Mouse (Mus musculus) lung, postnatal 10 days (tissue): ENCODE measurements at regions not wholly inside any gene's neighbourhood (a gene's known extent, or its start where the extent isn't known, plus 50 kb on each side); places are given as distances from the start of the nearest gene placed in this dataset.
A peak's percentile ranks its signal among the peaks of the same experiment; 100 is the strongest.

Experiments used
- DNase-seq: peaks from one replicate; pipeline ENCODE4 v3.0.0; 2021

- DNase-seq: no peak
Measured at GRCm38 (mm10) chr15:62392381-62392780, 1452.6 kb downstream of the Gsdmc2 start.

GRCm38 (mm10) chr15:62389431-62390105 is 1455.4 kb downstream of the Gsdmc2 start:
- DNase-seq: no peak

- no peak for DNase-seq
Measured at GRCm38 (mm10) chr15:62382233-62382632, 1459.4 kb upstream of the A1bg start.

GRCm38 (mm10) chr15:62374641-62375040 is 1451.8 kb upstream of the A1bg start:
- DNase-seq: no peak

- no peak for DNase-seq
Measured at GRCm38 (mm10) chr15:62361171-62361570, 1438.4 kb upstream of the A1bg start.

GRCm38 (mm10) chr15:62358338-62359239 is 1435.8 kb upstream of the A1bg start:
- no peak for DNase-seq

- DNase-seq: no peak
Measured at GRCm38 (mm10) chr15:62353786-62354185, 1431.0 kb upstream of the A1bg start.

GRCm38 (mm10) chr15:62350862-62351757 is 1428.3 kb upstream of the A1bg start:
- DNase-seq: no peak

GRCm38 (mm10) chr15:62349981-62350380 is 1427.2 kb upstream of the A1bg start:
- no peak for DNase-seq

GRCm38 (mm10) chr15:62348956-62349355 is 1426.1 kb upstream of the A1bg start:
- DNase-seq: no peak

GRCm38 (mm10) chr15:62347697-62348096 is 1424.9 kb upstream of the A1bg start:
- DNase-seq: no peak

GRCm38 (mm10) chr15:62345893-62346292 is 1423.1 kb upstream of the A1bg start:
- no peak for DNase-seq

- no peak for DNase-seq
Measured at GRCm38 (mm10) chr15:62336454-62337284, 1413.9 kb upstream of the A1bg start.

- no peak for DNase-seq
Measured at GRCm38 (mm10) chr15:62334256-62335009, 1411.6 kb upstream of the A1bg start.

GRCm38 (mm10) chr15:62332129-62332528 is 1409.3 kb upstream of the A1bg start:
- DNase-seq: no peak

GRCm38 (mm10) chr15:62331138-62331800 is 1408.5 kb upstream of the A1bg start:
- no peak for DNase-seq

GRCm38 (mm10) chr15:62328920-62329319 is 1406.1 kb upstream of the A1bg start:
- no peak for DNase-seq

- peak; percentile 46 for DNase-seq
Measured at GRCm38 (mm10) chr15:62328305-62328881, 1405.6 kb upstream of the A1bg start.

- DNase-seq: no peak
Measured at GRCm38 (mm10) chr15:62327481-62327880, 1404.7 kb upstream of the A1bg start.

- DNase-seq: no peak
Measured at GRCm38 (mm10) chr15:62326524-62326923, 1403.7 kb upstream of the A1bg start.
